Mouse (Mus musculus): ENCODE results near the gene Acer1. TPM values are rescaled to one million over a fixed set of nuclear protein-coding genes. Genes with fewer than 3 reads are reported as not detected.

Acer1 gene
- polyA plus RNA-seq, 1 experiment from 2014 or later: not detected

DNA sequence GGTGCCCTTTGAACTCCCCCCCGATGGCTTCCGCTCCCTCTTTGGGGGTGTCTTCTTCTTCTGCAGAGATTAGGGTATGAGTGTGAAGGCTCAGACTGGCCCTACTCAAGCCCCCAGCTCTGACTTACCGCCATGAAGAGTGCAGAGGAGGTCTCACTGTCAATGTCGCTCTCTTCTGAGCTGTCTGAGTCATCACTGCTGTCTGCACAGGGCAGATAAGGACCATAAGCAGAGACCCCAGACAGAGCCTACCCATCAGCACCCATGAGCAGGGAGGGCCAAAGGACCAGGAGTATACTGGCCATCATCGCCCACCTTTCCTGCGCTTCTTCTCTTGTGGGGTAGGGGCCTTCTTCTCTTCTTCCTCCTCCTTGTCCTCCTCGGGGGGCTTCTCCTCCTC, 22.1 kb upstream of the Acer1 start:
- ATAC-seq (ENCODE audit: insufficient number of reproducible peaks, insufficient read depth, low FRiP score, low TSS enrichment, low read depth): no peak
- WGBS: 90% methylated on average over 7 of the region's 7 CpGs
- Histone ChIP-seq H3K27me3 (no peaks in the 10 kb centered on the region), H3K9me3 (no peaks in the 10 kb centered on the region), H3K36me3 (peaks cover 81% of the 10 kb centered on the region), H3K9ac (replicated peaks) (no peak overlapping the region), H3K4me2 (no peak overlapping the region), H3K4me1 (replicated peaks) (no peaks in the 10 kb centered on the region), H3K4me3 (replicated peaks) (no peak overlapping the region), H3K27ac (no peak overlapping the region)

DNA sequence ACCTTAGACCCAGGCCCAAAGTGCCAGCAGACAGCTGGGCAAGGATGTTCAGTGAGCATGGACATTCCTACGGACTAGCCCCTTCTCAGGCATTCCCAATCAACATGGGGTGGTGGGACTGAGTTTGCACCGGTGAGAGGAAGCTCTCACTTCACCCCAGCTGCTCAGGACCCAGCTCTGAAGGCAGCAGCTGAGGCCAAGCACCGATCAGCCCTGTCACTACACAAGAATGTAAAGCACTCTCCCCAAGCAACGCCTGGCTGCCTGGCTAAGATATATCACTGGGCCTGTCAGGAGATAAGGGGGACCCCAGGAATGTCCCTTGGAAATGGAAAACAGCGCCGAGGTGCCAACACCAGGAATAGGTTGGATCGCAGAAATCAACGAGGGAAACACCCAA, 19.3 kb upstream of the Acer1 start:
- ATAC-seq (ENCODE audit: insufficient number of reproducible peaks, insufficient read depth, low FRiP score, low TSS enrichment, low read depth): no peak
- H3K4me3 ChIP-seq (replicated peaks): no peak overlapping the region
- H3K27me3 ChIP-seq: no peaks in the 10 kb centered on the region
- H3K36me3 ChIP-seq: peaks cover 64% of the 10 kb centered on the region
- H3K4me1 ChIP-seq (replicated peaks): peaks cover 9% of the 10 kb centered on the region
- H3K4me2 ChIP-seq: no peak overlapping the region
- no peaks in the 10 kb centered on the region for H3K9me3 ChIP-seq
- H3K27ac ChIP-seq: no peak overlapping the region
- 71% methylated on average over 8 of the region's 8 CpGs for WGBS
- no peak overlapping the region for H3K9ac ChIP-seq (replicated peaks)

DNA sequence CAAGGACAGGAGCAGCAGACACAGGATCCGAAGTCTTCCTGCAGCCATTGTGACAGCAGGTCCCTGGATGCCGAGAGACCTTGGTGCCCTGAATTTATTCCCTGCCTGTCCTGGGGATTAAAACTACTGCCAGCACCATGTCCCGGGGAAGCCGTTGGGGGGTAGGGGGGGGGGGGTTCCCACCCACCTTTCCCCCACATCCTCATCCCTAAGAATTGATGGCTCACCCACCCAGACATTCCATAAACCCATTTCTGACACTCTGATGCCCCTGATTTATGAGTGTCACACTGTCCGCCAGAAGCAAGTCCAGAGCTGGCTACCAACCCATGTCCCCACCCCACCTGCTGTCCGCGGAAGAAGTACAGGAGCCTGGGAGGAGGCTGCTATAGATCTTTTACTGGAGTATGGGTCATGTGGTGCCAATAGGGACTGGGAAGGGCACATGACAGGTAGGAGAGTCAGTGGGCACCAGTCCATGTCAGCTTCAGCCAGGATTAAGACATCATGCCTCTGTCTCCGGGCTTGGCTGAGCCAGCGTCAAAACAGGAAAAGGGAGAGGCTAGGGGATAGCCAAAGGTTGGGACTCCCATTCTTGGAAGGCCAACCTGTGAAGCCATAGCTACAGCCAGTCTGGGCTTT, 18.2 kb upstream of the Acer1 start, which contains the start of gene Pspn:
TSS of gene Pspn (minus strand) at position 51 of the 642 bp plus-strand sequence.
- Histone ChIP-seq H3K9me3 (no peaks in the 10 kb centered on the region), H3K4me2 (no peak within 1 kb of the TSS), H3K27ac (no peak within 1 kb of the TSS), H3K27me3 (no peaks in the 10 kb centered on the region), H3K4me1 (replicated peaks) (peaks cover 9% of the 10 kb centered on the region), H3K9ac (replicated peaks) (no peak within 1 kb of the TSS), H3K4me3 (replicated peaks) (no peak within 1 kb of the TSS), H3K36me3 (peaks cover 64% of the 10 kb centered on the region)
- ATAC-seq (ENCODE audit: insufficient number of reproducible peaks, insufficient read depth, low FRiP score, low TSS enrichment, low read depth): no peak
- WGBS: 90% methylated on average over 9 of the region's 9 CpGs

DNA sequence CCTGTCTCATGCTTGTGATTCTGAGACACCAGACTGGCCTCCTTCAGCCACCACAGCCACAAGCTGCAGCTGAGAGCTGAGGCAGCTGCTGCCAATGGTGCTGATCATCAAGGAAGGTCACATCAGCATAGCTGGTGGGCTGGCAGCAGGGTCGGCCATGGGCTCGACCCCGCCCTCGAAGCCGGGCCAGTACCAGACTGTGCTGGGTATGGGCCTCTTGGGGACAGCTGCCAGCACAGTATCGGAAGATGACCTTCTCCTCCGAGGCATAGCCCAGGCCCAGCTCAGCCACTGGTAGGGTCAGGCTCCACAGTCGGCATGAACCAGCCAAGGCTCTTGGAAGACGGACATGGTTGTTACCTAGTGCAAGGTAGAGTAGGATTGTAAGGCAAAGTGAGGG, 17.5 kb upstream of the Acer1 start:
- no peak overlapping the region for H3K4me2 ChIP-seq
- ATAC-seq (ENCODE audit: insufficient number of reproducible peaks, insufficient read depth, low FRiP score, low TSS enrichment, low read depth): no peak
- no peak overlapping the region for H3K9ac ChIP-seq (replicated peaks)
- no peak overlapping the region for H3K27ac ChIP-seq
- H3K9me3 ChIP-seq: no peaks in the 10 kb centered on the region
- H3K4me1 ChIP-seq (replicated peaks): peaks cover 9% of the 10 kb centered on the region
- H3K27me3 ChIP-seq: no peaks in the 10 kb centered on the region
- H3K36me3 ChIP-seq: peaks cover 64% of the 10 kb centered on the region
- H3K4me3 ChIP-seq (replicated peaks): no peak overlapping the region
- WGBS: 96% methylated on average over 9 of the region's 9 CpGs

DNA sequence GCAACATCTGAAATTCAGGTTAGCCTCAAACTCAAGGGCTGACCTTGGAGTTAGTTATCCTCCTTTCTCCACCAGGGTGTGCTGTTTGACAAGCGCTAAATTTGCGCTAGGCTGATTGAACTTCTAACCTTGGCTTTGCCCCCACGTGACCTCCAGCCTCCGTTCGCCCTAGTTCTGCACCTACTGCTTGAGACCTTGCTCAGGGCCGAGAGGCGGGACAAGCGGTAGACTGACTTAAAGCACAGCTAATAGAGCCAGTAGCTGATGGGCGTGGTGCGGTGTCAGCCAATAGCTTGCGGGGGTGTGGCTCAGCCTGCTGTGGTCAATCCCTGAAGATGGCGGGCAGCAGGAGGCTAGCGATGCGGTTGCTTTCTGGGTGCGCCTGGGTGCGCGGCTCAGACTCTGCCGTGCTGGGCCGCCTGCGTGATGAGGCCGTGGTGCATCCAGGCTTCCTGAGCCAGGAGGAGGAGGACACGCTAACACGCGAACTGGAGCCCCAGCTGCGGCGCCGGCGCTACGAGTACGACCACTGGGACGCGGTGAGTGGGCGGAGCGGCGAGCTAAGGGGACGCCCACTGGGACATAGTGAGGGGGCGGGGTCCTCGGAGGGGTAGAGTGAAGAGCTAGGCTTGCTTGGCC, 15.2 kb upstream of the Acer1 start, which contains the start of gene Alkbh7:
TSS of gene Alkbh7 (plus strand) at position 311 of the 639 bp plus-strand sequence.
- peak within 1 kb of the TSS; percentile 79 for H3K4me3 ChIP-seq (replicated peaks)
- H3K27ac ChIP-seq: 0 out of 2 replicates have a peak within 1 kb of the TSS, but pooled peaks have one; percentile 51
- peaks cover 66% of the 10 kb centered on the region for H3K36me3 ChIP-seq
- H3K27me3 ChIP-seq: no peaks in the 10 kb centered on the region
- H3K9ac ChIP-seq (replicated peaks): peak within 1 kb of the TSS; percentile 55
- H3K9me3 ChIP-seq: no peaks in the 10 kb centered on the region
- WGBS: under 1% methylated on average over 38 of the region's 38 CpGs
- H3K4me1 ChIP-seq (replicated peaks): peaks cover 9% of the 10 kb centered on the region
- ATAC-seq (ENCODE audit: insufficient number of reproducible peaks, insufficient read depth, low FRiP score, low TSS enrichment, low read depth): peak; percentile 99
- peak within 1 kb of the TSS; percentile 69 for H3K4me2 ChIP-seq

DNA sequence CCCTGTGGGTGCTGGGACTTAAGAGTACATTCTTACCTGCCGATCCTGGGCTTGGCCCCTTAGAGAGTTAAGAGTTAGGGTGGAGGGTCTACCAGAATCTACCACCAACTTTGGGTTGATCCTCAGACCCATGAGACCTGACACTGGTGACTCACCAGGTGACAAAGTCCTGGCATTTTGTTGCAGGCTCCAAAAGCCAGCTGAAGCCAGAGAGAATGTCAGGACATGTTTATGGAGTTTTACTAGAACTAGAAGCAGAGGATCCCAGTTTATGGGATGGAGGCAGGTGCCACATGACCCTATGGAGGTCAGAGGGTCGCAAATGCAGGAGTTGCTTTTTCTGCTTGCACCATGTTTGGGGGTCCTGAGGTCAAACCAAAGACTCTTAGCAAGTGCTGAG, 14.6 kb upstream of the Acer1 start:
- no peaks in the 10 kb centered on the region for H3K9me3 ChIP-seq
- WGBS: 80% methylated on average over 2 of the region's 2 CpGs
- H3K9ac ChIP-seq (replicated peaks): no peak overlapping the region
- H3K4me3 ChIP-seq (replicated peaks): peak overlapping the region; percentile 79; the same call in 1 of the 2 replicates
- peaks cover 9% of the 10 kb centered on the region for H3K4me1 ChIP-seq (replicated peaks)
- ATAC-seq (ENCODE audit: insufficient number of reproducible peaks, insufficient read depth, low FRiP score, low TSS enrichment, low read depth): no peak
- H3K27me3 ChIP-seq: no peaks in the 10 kb centered on the region
- no peak overlapping the region for H3K27ac ChIP-seq
- H3K36me3 ChIP-seq: peaks cover 72% of the 10 kb centered on the region
- peak overlapping the region; percentile 69 for H3K4me2 ChIP-seq

DNA sequence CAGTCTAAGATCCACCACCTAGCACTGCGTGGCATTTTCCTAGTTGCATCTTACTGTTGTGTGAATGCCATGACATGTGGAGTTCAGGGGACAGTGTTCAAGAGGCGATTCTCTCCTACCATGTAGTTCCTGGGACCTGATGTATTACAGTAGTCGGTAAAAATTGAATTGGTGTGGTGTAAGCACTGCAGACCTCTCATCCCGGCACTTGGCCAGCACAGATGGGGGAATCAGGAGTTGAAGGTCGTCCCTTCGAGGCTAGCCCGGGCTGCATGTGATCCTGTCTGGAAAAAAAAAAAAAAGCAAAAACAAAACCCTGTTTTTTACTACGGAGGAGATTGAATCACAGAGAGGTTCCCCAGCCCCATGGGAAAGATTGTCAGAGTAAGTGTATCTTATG, 13.1 kb upstream of the Acer1 start:
- Histone ChIP-seq H3K27ac (no peak overlapping the region), H3K4me1 (replicated peaks) (peaks cover 15% of the 10 kb centered on the region), H3K4me3 (replicated peaks) (no peak overlapping the region), H3K9me3 (no peaks in the 10 kb centered on the region), H3K4me2 (no peak overlapping the region), H3K36me3 (peaks cover 69% of the 10 kb centered on the region), H3K9ac (replicated peaks) (no peak overlapping the region), H3K27me3 (no peaks in the 10 kb centered on the region)
- ATAC-seq (ENCODE audit: insufficient number of reproducible peaks, insufficient read depth, low FRiP score, low TSS enrichment, low read depth): no peak
- WGBS: 89% methylated on average over 8 of the region's 8 CpGs

DNA sequence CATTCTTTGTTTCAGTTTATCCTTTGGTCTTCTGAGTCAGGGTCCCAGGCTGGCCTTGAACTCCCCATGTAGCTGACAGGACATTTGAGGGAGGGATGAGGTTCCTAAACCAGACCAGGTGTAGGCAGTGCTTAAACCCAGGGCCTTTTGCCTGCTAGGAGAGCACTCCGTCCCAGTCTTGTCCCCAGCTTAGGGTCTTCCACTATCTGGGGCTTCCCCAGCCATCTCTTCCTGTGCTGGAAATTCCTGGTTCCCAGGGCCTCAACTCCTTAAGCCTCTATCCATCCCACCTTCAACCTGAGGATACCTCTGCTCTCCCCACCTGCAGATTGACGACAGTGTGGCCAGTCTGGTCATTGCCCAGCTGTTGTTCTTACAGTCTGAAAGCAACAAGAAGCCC, 9.0 kb upstream of the Acer1 start:
- H3K4me3 ChIP-seq (replicated peaks): peak overlapping the region; percentile 80
- H3K4me1 ChIP-seq (replicated peaks): peaks cover 6% of the 10 kb centered on the region
- no peak overlapping the region for H3K27ac ChIP-seq
- peaks cover 48% of the 10 kb centered on the region for H3K36me3 ChIP-seq
- peak overlapping the region; percentile 82 for H3K9ac ChIP-seq (replicated peaks)
- no peak for ATAC-seq (ENCODE audit: insufficient number of reproducible peaks, insufficient read depth, low FRiP score, low TSS enrichment, low read depth)
- no peaks in the 10 kb centered on the region for H3K9me3 ChIP-seq
- WGBS: 74% methylated on average over 2 of the region's 2 CpGs
- H3K4me2 ChIP-seq: peak overlapping the region; percentile 68
- H3K27me3 ChIP-seq: no peaks in the 10 kb centered on the region

DNA sequence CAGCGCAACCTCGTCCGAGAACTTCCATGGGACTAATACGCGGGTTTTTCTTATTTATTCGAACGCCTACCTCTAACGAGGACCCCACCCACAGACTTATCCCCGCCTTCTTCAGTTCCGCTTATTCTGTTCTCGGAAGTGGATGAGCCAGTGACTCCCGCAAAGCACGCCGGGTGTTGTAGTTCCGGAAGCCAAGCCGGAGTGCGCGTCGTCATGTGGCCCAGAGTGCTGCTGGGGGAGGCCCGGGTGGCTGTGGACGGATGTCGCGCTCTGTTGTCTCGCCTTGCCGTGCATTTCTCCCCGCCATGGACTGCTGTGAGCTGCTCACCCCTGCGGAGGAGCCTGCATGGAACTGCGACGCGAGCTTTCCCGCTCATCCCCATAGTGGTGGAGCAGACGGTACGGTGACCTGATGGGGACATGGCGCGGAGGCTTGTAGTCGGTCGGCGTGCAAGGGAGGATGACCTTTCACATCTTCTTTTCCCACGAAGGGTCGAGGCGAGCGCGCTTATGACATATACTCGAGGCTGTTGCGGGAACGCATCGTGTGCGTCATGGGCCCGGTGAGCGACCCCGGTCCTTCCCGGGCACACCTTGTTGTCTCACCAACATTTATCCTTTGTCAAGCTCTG, 8.3 kb upstream of the Acer1 start, which contains the start of gene Clpp:
TSS of gene Clpp (plus strand) at position 191 of the 632 bp plus-strand sequence.
- Histone ChIP-seq H3K27me3 (no peaks in the 10 kb centered on the region), H3K9ac (replicated peaks) (peak within 1 kb of the TSS; percentile 82), H3K4me3 (replicated peaks) (peak within 1 kb of the TSS; percentile 80), H3K27ac (peak within 1 kb of the TSS; percentile 72; the same call in 1 of the 2 replicates), H3K36me3 (peaks cover 40% of the 10 kb centered on the region), H3K4me1 (replicated peaks) (peaks cover 6% of the 10 kb centered on the region), H3K9me3 (no peaks in the 10 kb centered on the region), H3K4me2 (peak within 1 kb of the TSS; percentile 68)
- ATAC-seq (ENCODE audit: insufficient number of reproducible peaks, insufficient read depth, low FRiP score, low TSS enrichment, low read depth): peak; percentile 95
- WGBS: under 1% methylated on average over 52 of the region's 52 CpGs

DNA sequence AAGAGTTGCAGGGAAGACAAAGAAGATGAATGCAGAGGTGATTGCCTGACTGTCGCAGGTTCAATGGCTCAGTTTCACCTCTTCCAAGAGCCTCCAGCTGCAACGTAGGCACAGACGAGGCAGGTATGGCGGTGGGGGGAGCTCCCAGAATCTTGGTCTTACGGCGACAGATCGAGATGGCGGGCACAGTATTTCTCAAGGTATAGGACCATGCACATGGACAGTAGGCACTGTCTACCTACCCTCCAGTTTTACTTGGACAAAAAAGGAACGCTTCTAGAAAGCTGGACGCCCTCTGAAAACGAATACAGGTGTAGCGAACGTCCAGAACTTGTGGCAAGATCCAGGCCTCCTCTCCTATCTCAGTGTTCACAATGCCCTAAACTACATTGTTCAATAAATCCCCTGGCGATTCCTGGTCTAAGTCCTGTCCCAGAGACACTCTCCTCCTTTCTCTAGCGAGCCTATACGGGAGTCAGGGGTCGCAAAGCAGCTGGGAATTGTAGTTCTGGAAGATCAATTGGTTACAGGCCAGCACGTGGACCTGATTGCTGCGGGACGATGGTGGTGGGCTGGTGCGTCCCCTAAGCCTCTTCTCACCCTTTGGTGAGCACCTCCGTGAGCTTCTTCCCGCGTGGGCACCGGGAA, 7.7 kb upstream of the Acer1 start:
- peak overlapping the region; percentile 72; the same call in 1 of the 2 replicates for H3K27ac ChIP-seq
- H3K4me2 ChIP-seq: peak overlapping the region; percentile 68
- H3K36me3 ChIP-seq: peaks cover 34% of the 10 kb centered on the region
- peak overlapping the region; percentile 52 for H3K9ac ChIP-seq (replicated peaks)
- H3K4me1 ChIP-seq (replicated peaks): peaks cover 6% of the 10 kb centered on the region
- H3K4me3 ChIP-seq (replicated peaks): peak overlapping the region; percentile 80
- no peaks in the 10 kb centered on the region for H3K27me3 ChIP-seq
- peak; percentile 91 for ATAC-seq (ENCODE audit: insufficient number of reproducible peaks, insufficient read depth, low FRiP score, low TSS enrichment, low read depth)
- WGBS: 3% methylated on average over 25 of the region's 25 CpGs
- no peaks in the 10 kb centered on the region for H3K9me3 ChIP-seq

DNA sequence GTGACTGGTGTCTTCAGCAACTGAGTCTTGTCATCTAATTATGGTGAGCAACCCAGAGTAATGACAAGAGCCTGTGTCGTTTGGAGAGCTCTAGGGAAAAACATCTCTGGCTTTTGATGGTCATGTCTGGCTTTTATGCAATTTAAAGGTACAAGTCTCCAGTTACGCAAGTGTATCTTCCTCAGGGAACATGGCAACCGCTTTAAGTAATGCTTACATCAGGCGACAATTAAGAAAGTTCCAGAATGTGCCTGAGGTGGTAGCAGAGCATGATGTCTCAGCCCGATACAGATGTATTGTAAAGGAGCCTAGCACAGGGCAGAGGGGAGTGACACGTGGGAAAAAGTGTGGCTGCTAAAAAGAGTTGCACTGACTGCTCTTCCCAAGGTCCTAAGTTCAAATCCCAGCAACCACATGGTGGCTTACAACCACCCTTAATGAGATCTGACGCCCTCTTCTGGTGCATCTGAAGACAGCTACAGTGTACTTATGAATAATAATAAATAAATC, 7.0 kb upstream of the Acer1 start:
- no peak overlapping the region for H3K9ac ChIP-seq (replicated peaks)
- H3K4me3 ChIP-seq (replicated peaks): peak overlapping the region; percentile 80
- H3K4me1 ChIP-seq (replicated peaks): peaks cover 6% of the 10 kb centered on the region
- 74% methylated on average over 7 of the region's 7 CpGs for WGBS
- H3K4me2 ChIP-seq: peak overlapping the region; percentile 68
- H3K27me3 ChIP-seq: no peaks in the 10 kb centered on the region
- no peak for ATAC-seq (ENCODE audit: insufficient number of reproducible peaks, insufficient read depth, low FRiP score, low TSS enrichment, low read depth)
- H3K9me3 ChIP-seq: no peaks in the 10 kb centered on the region
- no peak overlapping the region for H3K27ac ChIP-seq
- peaks cover 28% of the 10 kb centered on the region for H3K36me3 ChIP-seq

Data from limb, embryonic 12.5 days (tissue).